Mouse (Mus musculus): Measurements from ENCODE around the gene Fbxo10. TPM values are rescaled to one million over a fixed set of nuclear protein-coding genes. Genes with fewer than 3 reads are reported as not detected.
"Not testable (repeated sequence)": the region's sequence is repeated elsewhere in the genome, so short reads cannot be mapped to it uniquely, and the experiment has no call there.

The Fbxo10 gene
- polyA plus RNA-seq, 2 experiments from 2014 or later: 0.43 to 1.3 TPM

GRCm38 (mm10) chr4:45047286-45047887 lies 37.0 kb downstream of the Fbxo10 start:
- ATAC-seq: no peak

- ATAC-seq: no peak
Measured at GRCm38 (mm10) chr4:45046679-45047078, 37.7 kb downstream of the Fbxo10 start.

DNA sequence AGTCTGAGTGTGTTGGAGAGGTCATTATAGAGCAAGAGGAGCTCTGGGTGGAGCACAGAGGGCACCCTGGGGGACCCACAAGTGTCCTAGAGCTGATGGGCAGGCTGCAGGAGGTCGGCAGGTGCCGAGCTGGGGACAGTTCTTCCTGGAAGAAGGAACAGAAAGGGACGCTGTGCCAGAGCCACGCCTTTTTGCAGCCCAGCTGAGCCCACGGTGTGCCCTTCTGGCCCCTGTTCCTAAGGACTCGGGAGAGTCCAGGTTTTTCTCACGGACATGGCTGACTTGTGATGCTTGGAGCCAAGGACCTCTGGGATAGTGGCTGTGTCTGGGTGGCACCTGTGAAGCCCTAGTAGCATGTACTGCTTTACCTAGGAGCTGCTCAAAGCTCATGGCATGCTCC lies 43.6 kb downstream of the Fbxo10 start:
- no peak for ATAC-seq

- ATAC-seq: not testable (repeated sequence)
Measured at GRCm38 (mm10) chr4:45039546-45039945, 44.9 kb downstream of the Fbxo10 start.

GRCm38 (mm10) chr4:45038879-45039278 lies 45.5 kb downstream of the Fbxo10 start:
- ATAC-seq: not testable (repeated sequence)

GRCm38 (mm10) chr4:45037455-45038410 lies 46.7 kb downstream of the Fbxo10 start:
- no peak for ATAC-seq

- no peak for ATAC-seq
Measured at GRCm38 (mm10) chr4:45036571-45036970, 47.8 kb downstream of the Fbxo10 start.

GRCm38 (mm10) chr4:45036048-45036447 lies 48.4 kb downstream of the Fbxo10 start:
- no peak for ATAC-seq

- ATAC-seq: no peak
Measured at GRCm38 (mm10) chr4:45034693-45035628, 49.4 kb downstream of the Fbxo10 start.

GRCm38 (mm10) chr4:45032586-45032985 lies 51.8 kb downstream of the Fbxo10 start:
- ATAC-seq: no peak

GRCm38 (mm10) chr4:45026459-45026858 lies 57.9 kb downstream of the Fbxo10 start:
- no peak for ATAC-seq

DNA sequence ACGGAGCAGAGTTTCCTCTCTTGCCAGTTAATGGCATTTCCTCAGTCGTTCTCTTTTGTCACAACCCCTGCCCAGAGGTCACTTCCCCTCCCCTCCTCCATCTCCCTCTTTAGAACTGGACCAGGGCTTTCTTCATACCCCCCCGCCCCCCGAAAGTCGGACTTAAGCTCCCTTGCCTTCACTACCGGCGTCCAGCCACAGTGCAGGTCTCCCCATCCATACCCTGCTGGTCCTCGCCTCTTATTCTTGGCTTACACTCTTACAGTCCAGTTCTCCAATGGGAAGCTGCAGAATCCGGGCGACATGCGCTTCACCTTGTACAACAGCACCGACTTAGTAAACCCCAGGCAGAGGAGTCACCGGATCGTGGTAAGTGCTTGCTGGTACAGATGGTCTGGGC lies 65.4 kb downstream of the Fbxo10 start:
- ATAC-seq: no peak

DNA sequence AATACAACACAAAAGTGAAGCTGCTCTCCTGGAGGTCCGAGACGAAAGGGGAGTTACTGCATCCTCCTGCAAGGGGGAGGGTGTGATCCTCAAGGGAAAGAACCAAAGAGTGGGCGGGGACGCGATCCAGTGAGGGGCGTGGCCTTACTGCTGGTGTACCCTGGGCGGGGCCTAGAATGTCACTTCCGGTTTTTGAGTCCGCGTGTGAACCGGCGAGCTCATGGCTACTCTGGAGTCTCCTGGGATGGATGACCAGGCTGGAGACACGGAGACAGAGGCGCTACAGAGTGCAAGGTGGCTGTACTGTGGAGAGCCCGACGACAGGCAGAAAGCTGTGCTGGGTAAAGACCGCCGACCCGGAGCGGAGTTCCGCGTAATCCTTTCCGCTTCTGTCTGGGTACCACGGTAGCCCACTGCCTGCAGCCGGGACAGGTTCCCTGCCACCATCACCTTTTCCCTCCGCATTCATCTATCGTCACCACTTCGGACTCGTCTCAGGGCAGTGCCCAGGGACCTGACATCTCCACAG lies 65.9 kb downstream of the Fbxo10 start, which contains the start of gene Polr1e:
Gene Polr1e (plus strand): TSS at position 132 of the 529 bp plus-strand sequence.
- ATAC-seq: peak; percentile 97

- no peak for ATAC-seq
Measured at GRCm38 (mm10) chr4:45015615-45016014, 68.8 kb downstream of the Fbxo10 start.

- ATAC-seq: no peak
Measured at GRCm38 (mm10) chr4:45013537-45013936, 70.9 kb downstream of the Fbxo10 start.

DNA sequence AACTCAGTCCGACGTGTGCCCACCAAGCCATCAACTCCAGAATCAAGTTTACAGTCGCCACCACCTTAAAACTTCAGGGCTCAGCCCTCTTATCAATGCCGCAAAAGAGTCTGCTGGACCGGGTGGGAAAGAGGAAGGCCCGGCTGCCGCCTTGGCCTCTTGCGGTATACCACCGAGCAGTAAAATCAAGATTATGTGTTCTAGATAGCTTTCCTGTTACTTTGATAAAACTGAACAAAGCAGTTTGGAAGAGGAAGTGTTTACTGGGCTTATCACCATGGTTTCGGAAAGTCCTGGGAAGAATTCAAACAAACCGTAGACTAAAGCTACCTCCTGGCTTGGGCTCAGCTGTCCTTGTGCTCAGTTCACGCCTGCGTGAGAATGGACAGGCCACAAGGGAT lies 71.4 kb downstream of the Fbxo10 start:
- no peak for ATAC-seq

GRCm38 (mm10) chr4:45012105-45012975 lies 72.1 kb downstream of the Fbxo10 start, which contains the start of gene Zbtb5:
TSS of gene Zbtb5 (minus strand) at chr4:45012412.
- peak; percentile 86 for ATAC-seq

- ATAC-seq: peak; percentile 1
Measured at GRCm38 (mm10) chr4:45011581-45012104, 72.8 kb downstream of the Fbxo10 start.

DNA sequence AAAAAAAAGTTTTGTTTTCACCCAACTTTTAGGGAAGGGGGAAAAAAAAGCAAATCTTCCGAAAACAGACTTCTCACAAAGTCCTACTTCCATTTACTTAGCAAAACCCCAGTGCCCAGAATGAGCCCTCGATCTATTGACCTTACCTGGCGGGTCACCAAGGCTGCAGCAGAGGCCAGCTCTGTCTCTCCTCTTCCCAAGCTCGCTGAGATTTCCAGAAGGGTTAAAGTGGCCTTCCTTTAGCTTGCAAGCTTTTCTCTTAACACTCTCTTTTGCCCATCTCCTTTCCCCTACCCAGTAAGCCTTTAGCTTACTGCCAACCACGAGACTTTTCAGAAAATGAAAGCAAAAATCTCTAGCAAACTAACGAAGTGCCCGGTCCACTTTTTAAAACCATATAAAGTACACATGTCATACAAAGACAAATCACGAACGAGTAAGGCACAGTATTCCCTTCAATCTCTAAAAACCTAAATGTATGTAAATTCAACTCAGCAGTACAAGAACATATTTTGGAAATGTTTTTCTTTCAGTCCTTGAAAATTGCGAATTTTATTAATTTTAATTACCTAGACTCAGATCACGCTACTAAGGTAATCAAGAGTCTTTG lies 73.5 kb downstream of the Fbxo10 start:
- no peak for ATAC-seq

GRCm38 (mm10) chr4:45005452-45005851 lies 79.0 kb downstream of the Fbxo10 start:
- no peak for ATAC-seq
